Mouse (Mus musculus) heart, postnatal 0 days (tissue): Measurements from ENCODE around the gene Kcnk2.

Experiments
- CTCF ChIP-seq: IDR thresholded peaks from 2 replicates; pipeline ENCODE4 v1.5.1; 2016; ENCODE audit warnings: antibody characterized with exemption, control low read depth, low read depth
- EP300 ChIP-seq: IDR thresholded peaks from 2 replicates; pipeline ENCODE4 v1.6.1; 2016; ENCODE audit warnings: antibody characterized with exemption, low read depth

DNA sequence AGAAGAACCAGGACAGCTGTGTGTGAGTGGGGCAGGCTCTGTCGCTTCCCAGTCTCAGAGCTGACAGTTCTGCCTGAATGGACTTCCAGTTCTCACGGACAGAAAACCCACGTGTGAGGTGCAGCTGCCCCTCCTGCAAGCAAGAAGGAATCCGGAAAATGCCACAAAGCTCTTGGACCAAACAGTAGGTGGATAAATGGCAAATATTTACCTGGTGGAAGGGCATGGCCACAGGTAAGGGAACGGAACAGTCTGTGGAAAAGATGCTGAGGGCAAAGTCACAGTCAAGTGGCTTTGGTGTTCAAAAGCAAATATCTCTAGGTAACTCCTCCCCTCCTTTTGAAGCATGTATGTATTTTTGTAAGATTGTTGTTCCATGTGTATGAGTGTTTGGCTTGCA lies 37.9 kb downstream of the Kcnk2 start:
- TF ChIP-seq CTCF (no peak), EP300 (no peak)
